ENCODE assay signal across 9 mouse cellular contexts in genomic region chr6:115178826-115179225, GRCm38 (mm10). TPM values are rescaled to one million over a fixed set of nuclear protein-coding genes. Genes with fewer than 3 reads are reported as not detected.
DNase-seq lines count a peak whose midpoint lies in the region; ATAC-seq and TF ChIP-seq lines count a peak whose summit lies in the region.
"Had no signal": no experiment of that assay in that cellular context is flagged by ENCODE, and none has a peak within 500 bp of the region (broad histone marks: within the 10 kb centered on the region; RNA-seq: fewer than 3 reads in every experiment).

No protein-coding gene starts in this region.

- H3K4me2 ChIP-seq in heart, embryonic 11.5 days, result no peak overlapping the region
- H3K4me2 ChIP-seq in forebrain, postnatal 0 days (ENCODE audit: low read depth), result no peak overlapping the region
- no peak overlapping the region for H3K4me2 ChIP-seq in midbrain, embryonic 16.5 days (ENCODE audit: low read length)

- no peaks in the 10 kb centered on the region for H3K79me2 ChIP-seq in liver, adult 2 months (ENCODE audit: control insufficient read depth, insufficient read depth, low read length)

- no peak overlapping the region for H3K4me3 ChIP-seq in heart, embryonic 11.5 days (ENCODE audit: low read depth, low read length)
- H3K4me3 ChIP-seq in liver, adult 2 months (ENCODE audit: insufficient read depth, low read depth, low read length), result no peak overlapping the region
- no peak overlapping the region for H3K4me3 ChIP-seq in forebrain, postnatal 0 days (ENCODE audit: low read depth, low read length)
- no peak overlapping the region for H3K4me3 ChIP-seq in midbrain, embryonic 16.5 days (ENCODE audit: low read depth, low read length)

- DNase-seq in heart, adult 8-10 months (ENCODE audit: low spot score), result peak; percentile 14
- DNase-seq in A20 (ENCODE audit: low read depth, low spot score), result peak; percentile 29
- peak; percentile 6 for DNase-seq in liver, adult 2 months (ENCODE audit: extremely low read depth, low read depth, low spot score)
- DNase-seq in layer of hippocampus, adult 8-10 months (ENCODE audit: low spot score in 2 of 2), result no peak
- no peak for DNase-seq in forebrain, postnatal 0 days

- no peak for TF ChIP-seq CTCF in liver, adult 2 months (IDR thresholded peaks at IDR 0.05; ENCODE audit: low read depth, low read length)
- TF ChIP-seq CTCF in forebrain, postnatal 0 days (IDR thresholded peaks at IDR 0.05; ENCODE audit: low read depth), result no peak

- no peak for ATAC-seq in heart, embryonic 11.5 days (replicated peaks; ENCODE audit: insufficient number of reproducible peaks, low FRiP score, low TSS enrichment)
- peak; percentile 68; the same call in 1 of the 2 replicates for ATAC-seq in common myeloid progenitor, adult 5-6 weeks (replicated peaks; ENCODE audit: low read depth, poor library complexity, severe bottlenecking)
- no peak for ATAC-seq in forebrain, postnatal 0 days
- ATAC-seq in midbrain, embryonic 16.5 days, result no peak

- no peaks in the 10 kb centered on the region; the same call in 1 of the 2 replicates for H3K27me3 ChIP-seq in heart, embryonic 11.5 days (ENCODE audit: control insufficient read depth, insufficient read depth, low read length)
- H3K27me3 ChIP-seq in liver, adult 2 months (ENCODE audit: control insufficient read depth, insufficient read depth, low read length), result no peaks in the 10 kb centered on the region
- H3K27me3 ChIP-seq in forebrain, postnatal 0 days (ENCODE audit: insufficient read depth, low read length), result no peaks in the 10 kb centered on the region
- H3K27me3 ChIP-seq in midbrain, embryonic 16.5 days (ENCODE audit: control insufficient read depth, insufficient read depth, low read depth, low read length), result no peaks in the 10 kb centered on the region

- no peak overlapping the region for H3K27ac ChIP-seq in heart, embryonic 11.5 days (ENCODE audit: low read depth, low read length)
- H3K27ac ChIP-seq in liver, adult 2 months (replicated peaks; ENCODE audit: insufficient read depth, low read depth, low read length), result no peak overlapping the region
- no peak overlapping the region for H3K27ac ChIP-seq in forebrain, postnatal 0 days (ENCODE audit: low read depth, low read length)
- no peak overlapping the region for H3K27ac ChIP-seq in midbrain, embryonic 16.5 days (ENCODE audit: low read length)

- H3K4me1 ChIP-seq in heart, embryonic 11.5 days (ENCODE audit: control insufficient read depth, insufficient read depth, low read length), result no peaks in the 10 kb centered on the region
- no peaks in the 10 kb centered on the region for H3K4me1 ChIP-seq in liver, adult 2 months (ENCODE audit: control insufficient read depth, insufficient read depth, low read length)
- no peaks in the 10 kb centered on the region; the same call in 1 of the 2 replicates for H3K4me1 ChIP-seq in forebrain, postnatal 0 days (ENCODE audit: insufficient read depth)
- H3K4me1 ChIP-seq in midbrain, embryonic 16.5 days (ENCODE audit: control insufficient read depth, insufficient read depth, low read length), result peaks cover 2% of the 10 kb centered on the region; the same call in 1 of the 2 replicates

- WGBS in heart, embryonic 11.5 days (ENCODE audit: insufficient replicate concordance), result 19% methylated on average over 3 of the region's 3 CpGs
- 30% methylated on average over 3 of the region's 3 CpGs for WGBS in liver, adult 2 months
- 36% methylated on average over 3 of the region's 3 CpGs for WGBS in forebrain, postnatal 0 days
- 43% methylated on average over 3 of the region's 3 CpGs for WGBS in midbrain, embryonic 16.5 days

- H3K36me3 ChIP-seq in heart, embryonic 11.5 days (ENCODE audit: control insufficient read depth, insufficient read depth, low read length), result no peaks in the 10 kb centered on the region
- H3K36me3 ChIP-seq in liver, adult 2 months (ENCODE audit: control insufficient read depth, insufficient read depth, low read length), result no peaks in the 10 kb centered on the region
- no peaks in the 10 kb centered on the region for H3K36me3 ChIP-seq in forebrain, postnatal 0 days (ENCODE audit: insufficient read depth)
- no peaks in the 10 kb centered on the region for H3K36me3 ChIP-seq in midbrain, embryonic 16.5 days (ENCODE audit: control insufficient read depth, insufficient read depth, low read length)

- H3K9me3 ChIP-seq in heart, embryonic 11.5 days (replicated peaks; ENCODE audit: control insufficient read depth, low read length), result no peaks in the 10 kb centered on the region
- no peaks in the 10 kb centered on the region for H3K9me3 ChIP-seq in forebrain, postnatal 0 days (ENCODE audit: low read length)
- no peaks in the 10 kb centered on the region for H3K9me3 ChIP-seq in midbrain, embryonic 16.5 days (replicated peaks; ENCODE audit: control insufficient read depth, low read length, poor library complexity, severe bottlenecking)

- H3K9ac ChIP-seq in heart, embryonic 11.5 days (ENCODE audit: low read depth, low read length), result no peak overlapping the region
- H3K9ac ChIP-seq in liver, adult 2 months (ENCODE audit: low read depth, low read length), result no peak overlapping the region
- H3K9ac ChIP-seq in forebrain, postnatal 0 days, result no peak overlapping the region
- no peak overlapping the region for H3K9ac ChIP-seq in midbrain, embryonic 16.5 days (ENCODE audit: low read depth, low read length)

- TF ChIP-seq POLR2A in liver, adult 2 months (IDR thresholded peaks at IDR 0.05; ENCODE audit: extremely low read depth, insufficient read depth, low read length), result no peak

RNA-seq across cellular contexts. Expression of gene Syn2, which starts 44.1 kb away (rescaled TPM):
- 1 to 10 TPM; 3.5 to 6.2 (median 4.6) TPM for total RNA-seq in heart, adult 8-10 months (2022)
- polyA plus RNA-seq in heart, embryonic 11.5 days (2014; fragmentation: Nextera tagmentation; extraction: Ambion mirVana), result 0.99 and 1.1 TPM in 2 replicates
- not detected in 2 replicates for total RNA-seq in common myeloid progenitor, adult 5-6 weeks (2017)
- 0.18 and 0.27 TPM in 2 replicates for total RNA-seq in liver, adult 2 months (2014; rRNA removed)
- polyA plus RNA-seq in liver, adult 2 months (2012; rRNA removed), result 0.06 and 0.07 TPM in 2 replicates
- total RNA-seq in layer of hippocampus, adult 8-10 months (2022), result 100 to 1,000 TPM; 513 to 623 (median 572) TPM
- 80.1 and 91.1 TPM in 2 replicates for total RNA-seq in forebrain, postnatal 0 days (2014; rRNA removed)
- polyA plus RNA-seq in forebrain, postnatal 0 days (2015; fragmentation: Nextera tagmentation; extraction: Ambion mirVana), result 52.7 and 85.9 TPM in 2 replicates
- polyA plus RNA-seq in midbrain, embryonic 16.5 days (2015; fragmentation: Nextera tagmentation; extraction: Ambion mirVana), result 45.1 and 59.3 TPM in 2 replicates

RNA-seq across cellular contexts. Expression of gene Gm17482, which starts 48.3 kb away (rescaled TPM):
- total RNA-seq in heart, adult 8-10 months (2022), result not detected
- not detected in 2 replicates for polyA plus RNA-seq in heart, embryonic 11.5 days (2014; fragmentation: Nextera tagmentation; extraction: Ambion mirVana)
- total RNA-seq in common myeloid progenitor, adult 5-6 weeks (2017), result not detected in 2 replicates
- total RNA-seq in liver, adult 2 months (2014; rRNA removed), result not detected in 2 replicates
- not detected in 2 replicates for polyA plus RNA-seq in liver, adult 2 months (2012; rRNA removed)
- total RNA-seq in layer of hippocampus, adult 8-10 months (2022), result not detected
- not detected in 2 replicates for total RNA-seq in forebrain, postnatal 0 days (2014; rRNA removed)
- polyA plus RNA-seq in forebrain, postnatal 0 days (2015; fragmentation: Nextera tagmentation; extraction: Ambion mirVana), result not detected in 2 replicates
- polyA plus RNA-seq in midbrain, embryonic 16.5 days (2015; fragmentation: Nextera tagmentation; extraction: Ambion mirVana), result not detected in 2 replicates
- polyA plus RNA-seq: heart, embryonic 16.5 days had no signal

Comparison
In these comparisons a context has a peak if more than half of its experiments do, and no peak if none do; other contexts are left out.
1. DNase-seq: peak in heart, adult 8-10 months (single experiment), A20 (single experiment) and liver, adult 2 months (single experiment); none in layer of hippocampus, adult 8-10 months (0 of 2) and forebrain, postnatal 0 days (single experiment).
2. RNA of gene Syn2, which starts 44.1 kb away (total RNA-seq): 513 to 623 TPM in layer of hippocampus, adult 8-10 months and 80.1 to 91.1 TPM in forebrain, postnatal 0 days; 3.5 to 6.2 TPM in heart, adult 8-10 months, 0.18 to 0.27 TPM in liver, adult 2 months and not detected in common myeloid progenitor, adult 5-6 weeks; every median in the first group is over 10 times any median in the second.